In the genomic region with DNA sequence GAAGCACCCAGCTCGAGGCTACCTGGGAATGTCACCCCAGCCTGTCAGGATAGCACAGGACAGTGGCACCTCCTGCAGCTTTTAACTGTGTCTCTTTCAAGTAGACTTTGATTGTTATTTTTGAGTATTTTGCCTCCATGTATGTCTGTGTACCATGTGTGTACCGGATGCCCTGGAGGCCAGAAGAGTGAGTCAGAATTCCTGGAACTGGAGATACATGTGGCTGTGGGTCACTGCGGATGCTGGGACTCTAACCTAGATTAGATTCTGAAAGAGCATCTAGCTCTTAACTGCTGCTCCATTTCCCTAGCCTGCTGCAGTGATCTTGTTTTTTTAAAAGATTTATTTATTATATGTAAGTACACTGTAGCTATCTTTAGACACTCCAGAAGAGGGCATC, we compare ENCODE assay signal across 20 mouse cellular contexts.
"Had no signal": no experiment of that assay in that cellular context is flagged by ENCODE, and none has a peak within 500 bp of the region (broad histone marks: within the 10 kb centered on the region; RNA-seq: fewer than 3 reads in every experiment).

No protein-coding gene starts in this region.

- ATAC-seq: lung, postnatal 0 days; midbrain, embryonic 13.5 days; midbrain, embryonic 16.5 days had no signal

- H3K9ac ChIP-seq: limb, embryonic 13.5 days; liver, embryonic 13.5 days; lung, embryonic 14.5 days; midbrain, embryonic 13.5 days; neural tube, embryonic 13.5 days; stomach, embryonic 15.5 days had no signal

- DNase-seq: kidney, adult 9 months; kidney, postnatal 14 days; kidney, postnatal 4 days; layer of hippocampus, adult 9-11 months; liver; liver, embryonic 13.5 days; lung, embryonic 14.5 days; retina, postnatal 1 day; right cerebral cortex, postnatal 25 days; spleen, adult 18-20 months; thymus, postnatal 25 days had no signal

- H3K9me3 ChIP-seq: limb, embryonic 10.5 days; limb, embryonic 13.5 days; liver, embryonic 13.5 days; midbrain, embryonic 13.5 days; neural tube, embryonic 13.5 days; stomach, embryonic 15.5 days had no signal

- H3K4me3 ChIP-seq: limb, embryonic 10.5 days; limb, embryonic 13.5 days; liver, embryonic 13.5 days; midbrain, embryonic 13.5 days; myocyte; neural tube, embryonic 13.5 days; stomach, embryonic 15.5 days had no signal

- H3K27me3 ChIP-seq: limb, embryonic 13.5 days; liver, embryonic 13.5 days; midbrain, embryonic 13.5 days; neural tube, embryonic 13.5 days; stomach, embryonic 15.5 days had no signal

- H3K27ac ChIP-seq: limb, embryonic 10.5 days; limb, embryonic 13.5 days; liver, embryonic 13.5 days; macrophage; midbrain, embryonic 13.5 days; neural tube, embryonic 13.5 days; stomach, embryonic 15.5 days had no signal

- H3K36me3 ChIP-seq: limb, embryonic 10.5 days; midbrain, embryonic 13.5 days; neural tube, embryonic 13.5 days; stomach, embryonic 15.5 days had no signal

- H3K4me2 ChIP-seq: limb, embryonic 13.5 days; liver, embryonic 13.5 days; lung, embryonic 14.5 days; midbrain, embryonic 13.5 days; neural tube, embryonic 13.5 days; stomach, embryonic 15.5 days had no signal
